Mouse (Mus musculus): ENCODE results near the gene Gnai3.

- no peak for TF ChIP-seq CTCF (IDR thresholded peaks at IDR 0.05; ENCODE audit: control insufficient read depth, insufficient read depth, insufficient read length)
- no peak for TF ChIP-seq MYOD1 (IDR thresholded peaks at IDR 0.05; ENCODE audit: control insufficient read depth, insufficient read length, low read depth)
- no peak for TF ChIP-seq USF1 (IDR thresholded peaks at IDR 0.05; ENCODE audit: low read depth)
Measured at GRCm38 (mm10) chr3:108065551-108065950, 80.4 kb downstream of the Gnai3 start.
